Mouse (Mus musculus) frontal cortex, postnatal 36 days (tissue): ENCODE measurements at regions not wholly inside any gene's neighbourhood (a gene's known extent, or its start where the extent isn't known, plus 50 kb on each side); places are given as distances from the start of the nearest gene placed in this dataset.
"Not testable (repeated sequence)": the region's sequence is repeated elsewhere in the genome, so short reads cannot be mapped to it uniquely, and the experiment has no call there.

Experiments used
- DNase-seq, 2 experiments: peaks; one replicate each; pipeline ENCODE4 v3.0.0; 2022; ENCODE audit warnings: low spot score in 2 of 2

DNA sequence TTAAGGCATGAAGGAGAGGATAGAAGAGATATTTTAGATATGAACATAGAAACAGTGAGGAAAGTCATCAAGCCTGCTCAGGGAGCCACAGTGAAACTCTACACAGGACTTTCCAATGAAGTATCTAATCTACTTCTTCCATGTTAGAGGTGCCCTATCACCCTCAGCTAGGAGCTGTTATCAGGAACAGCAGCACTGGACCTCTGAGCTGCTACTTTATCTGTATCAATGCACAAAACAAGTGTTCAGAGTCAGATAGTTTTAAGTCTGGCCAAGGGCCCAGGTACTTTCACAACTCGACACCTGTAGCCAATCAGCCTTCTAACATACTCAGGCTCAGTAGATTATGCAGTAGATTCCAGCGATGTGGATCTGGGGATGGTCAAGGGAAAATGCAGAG is 210.7 kb upstream of the Grid2 start:
- DNase-seq: no peak

DNA sequence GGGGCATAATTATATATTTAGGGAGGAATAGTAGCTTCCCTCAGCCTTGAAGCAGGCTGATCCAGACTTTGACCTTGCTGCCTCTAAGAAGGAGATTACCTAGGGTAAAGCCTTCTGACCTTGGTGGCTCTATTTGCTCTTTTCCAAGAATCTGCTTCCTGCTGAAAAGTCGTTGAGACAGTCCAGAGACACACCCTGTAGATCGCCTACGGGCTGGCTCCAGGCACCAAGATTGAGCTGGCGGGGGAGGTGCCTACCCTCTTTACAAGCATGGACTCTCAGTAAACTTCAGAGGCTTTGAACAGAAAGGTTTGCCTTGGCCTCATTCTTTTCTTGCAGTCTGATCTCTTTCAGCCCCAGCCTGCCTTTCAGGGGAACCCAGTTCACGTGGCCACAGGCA is 191.1 kb upstream of the Grid2 start:
- not testable (repeated sequence) for DNase-seq

DNA sequence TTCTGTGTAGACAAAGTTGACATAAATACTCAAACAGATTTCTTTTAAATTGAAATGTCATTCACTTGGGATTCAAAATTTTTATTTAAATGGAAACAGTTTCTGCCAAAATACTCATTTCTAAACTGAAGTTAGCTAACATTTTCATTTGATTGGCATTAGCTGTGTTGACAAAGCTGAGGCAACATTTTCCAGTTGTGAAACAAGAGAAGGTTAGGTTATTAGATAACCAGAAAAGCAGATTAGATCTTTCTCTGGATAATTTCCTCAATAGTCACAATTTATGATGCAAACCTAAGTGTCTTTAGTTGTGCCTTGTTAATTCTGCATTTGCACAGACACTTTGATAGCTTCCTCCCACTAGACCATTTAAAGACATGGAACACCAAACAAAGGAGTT is 167.5 kb upstream of the Grid2 start:
- no peak for DNase-seq

DNA sequence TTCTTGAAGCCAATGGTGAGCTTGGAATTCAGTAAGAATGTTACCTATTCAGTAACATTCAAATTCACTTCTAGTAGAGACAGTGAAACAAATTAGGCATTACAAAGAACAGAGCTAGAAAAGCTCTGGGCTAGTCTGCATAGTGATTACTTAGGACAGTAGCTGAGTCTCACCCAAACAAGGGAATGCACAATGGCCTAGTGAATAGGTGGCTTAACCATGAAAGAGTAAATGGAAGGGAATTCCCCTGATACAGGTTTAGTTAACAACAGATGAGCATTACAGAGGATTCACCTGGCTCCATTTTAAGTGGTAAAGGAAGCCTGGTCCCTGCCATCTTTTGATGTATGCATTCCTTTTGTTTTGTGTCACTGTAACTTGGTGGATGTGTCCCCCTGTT is 126.8 kb upstream of the Grid2 start:
- not testable (repeated sequence) for DNase-seq

DNA sequence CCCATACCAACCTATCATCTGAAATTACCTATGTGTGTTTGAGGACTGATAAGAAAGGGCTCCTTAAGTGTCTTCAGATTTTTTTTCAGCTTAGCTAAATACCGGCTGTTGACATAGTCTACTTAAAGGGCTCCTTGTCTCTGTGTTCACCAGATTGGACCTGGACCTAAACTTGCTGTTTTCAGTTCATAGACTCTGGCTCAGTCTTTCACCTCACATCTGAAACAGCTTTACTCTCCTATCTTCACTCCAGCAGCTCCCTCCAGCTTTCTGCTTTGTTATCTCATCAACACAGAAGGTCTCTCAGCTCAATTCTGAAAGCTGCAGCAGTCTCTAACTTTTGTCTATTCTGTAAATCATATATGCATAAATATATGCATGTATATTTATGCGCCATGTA is 106.4 kb upstream of the Grid2 start:
- no peak for DNase-seq

DNA sequence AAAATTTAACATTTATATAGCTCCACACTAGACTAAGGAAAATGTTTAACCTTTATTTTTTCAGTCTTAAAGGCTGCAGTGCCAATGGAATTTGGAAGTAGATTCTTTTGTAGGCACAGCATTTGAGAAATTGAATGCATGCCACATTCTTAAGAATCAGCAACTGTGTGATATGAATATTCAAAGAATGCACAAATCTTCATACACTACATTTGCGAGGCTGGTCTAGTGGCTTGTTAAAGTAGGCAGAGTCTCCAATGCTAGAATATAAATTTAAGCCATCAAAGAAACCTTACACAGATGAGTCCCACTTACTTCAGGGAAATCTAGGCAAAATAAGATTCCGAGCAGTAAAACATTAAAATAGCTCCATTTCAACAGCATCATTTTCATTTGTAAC is 75.5 kb upstream of the Grid2 start:
- peak in 1 of 2 experiments; percentile 43 for DNase-seq
